Mouse (Mus musculus) stomach, postnatal 0 days (tissue): ENCODE measurements around the gene A730061H03Rik.

ENCODE experiments used
- CTCF ChIP-seq: IDR thresholded peaks from 2 replicates; pipeline ENCODE4 v1.5.1; 2016; ENCODE audit warnings: antibody characterized with exemption, low read depth, mild to moderate bottlenecking, moderate library complexity
- EP300 ChIP-seq: optimal IDR thresholded peaks from 2 replicates; pipeline ENCODE3; 2016; ENCODE audit warnings: antibody characterized with exemption

DNA sequence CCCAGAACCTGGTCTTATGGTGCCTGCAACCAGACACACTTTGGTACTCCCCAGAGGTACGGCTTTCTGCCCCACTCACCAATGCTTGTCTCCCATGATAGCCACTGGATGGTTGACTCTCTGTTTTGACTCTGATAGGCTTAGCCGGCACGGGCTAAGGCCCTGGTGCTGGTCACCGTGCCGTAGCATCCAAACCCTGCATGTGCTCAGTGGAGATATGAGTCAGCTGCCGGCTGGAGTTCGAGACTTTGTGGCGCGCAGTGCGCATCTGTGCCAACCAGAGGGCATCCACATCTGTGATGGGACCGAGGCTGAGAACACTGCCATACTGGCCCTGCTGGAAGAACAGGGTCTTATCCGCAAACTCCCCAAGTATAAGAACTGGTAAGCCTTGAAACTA, 17.9 kb downstream of the A730061H03Rik start:
- TF ChIP-seq CTCF: no peak
- no peak for TF ChIP-seq EP300
